Mouse (Mus musculus) erythroblast, adult 5-6 weeks (primary cell): Measurements from ENCODE around the gene Prpf38b. TPM values are rescaled to one million over a fixed set of nuclear protein-coding genes. Genes with fewer than 3 reads are reported as not detected.
"Not testable (repeated sequence)": the region's sequence is repeated elsewhere in the genome, so short reads cannot be mapped to it uniquely, and the experiment has no call there.

Experiments
- ATAC-seq: replicated peaks from 2 replicates; pipeline ENCODE4 v1.8.0; 2016; ENCODE audit warnings: moderate number of reproducible peaks, mild to moderate bottlenecking, moderate TSS enrichment, inconsistent platforms; ENCODE audit not compliant: poor library complexity, low FRiP score, severe bottlenecking
- total RNA-seq, 2 experiments: library from RNA; stranded (forward) in 1 of 2; stranded (reverse) in 1 of 2; fragments of 150-400 nt in 1 of 2; fragments of 200-764, 138-1000 nt in 1 of 2; gene quantifications; 2 replicates each; pipeline versions ENCODE4 v1.2.3 to v1.2.4; 2015 to 2017; ENCODE audit warnings: low replicate concordance in 2 of 2

Prpf38b gene
- total RNA-seq, 2 experiments from 2014 or later = 52.3 to 134 TPM

DNA sequence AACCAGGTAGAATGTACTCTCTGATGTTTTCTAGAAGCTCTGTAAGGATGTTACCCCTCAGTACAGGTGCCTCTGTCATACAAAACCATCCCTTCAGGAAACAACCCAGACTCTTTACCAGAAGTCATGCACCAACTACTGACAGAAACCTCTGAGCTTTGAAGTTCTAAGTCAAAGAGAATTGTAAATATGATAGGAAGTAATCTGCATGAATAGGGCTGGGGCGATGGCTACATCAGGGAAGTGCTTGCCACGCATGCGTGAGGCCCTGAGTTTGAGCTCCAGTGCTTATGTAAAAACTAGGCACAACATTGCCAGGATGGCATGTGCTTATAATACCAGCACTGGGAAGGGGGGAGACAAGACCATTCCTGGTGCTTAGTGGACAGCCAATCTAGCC, 45.9 kb downstream of the Prpf38b start:
- no peak for ATAC-seq

DNA sequence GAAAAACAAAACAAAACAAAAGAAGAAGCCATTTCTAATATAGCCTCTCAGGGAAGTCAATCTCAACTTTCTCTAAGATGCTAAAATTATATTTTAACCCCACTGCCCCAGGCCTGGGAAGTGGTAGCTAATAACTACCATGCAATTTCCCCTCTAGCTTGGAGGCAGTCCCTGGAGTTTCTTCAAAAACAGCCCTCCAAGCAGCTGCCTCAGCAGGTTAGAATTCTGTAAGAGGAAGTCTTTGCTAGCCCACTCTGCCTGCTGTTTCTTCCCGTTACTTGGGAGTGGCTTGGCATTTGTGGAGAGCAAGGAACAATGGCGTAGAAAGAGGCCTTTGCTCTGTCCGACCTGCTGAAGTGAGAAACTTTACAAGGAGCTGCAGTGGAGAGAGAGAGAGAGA, 46.4 kb downstream of the Prpf38b start:
- ATAC-seq = no peak

DNA sequence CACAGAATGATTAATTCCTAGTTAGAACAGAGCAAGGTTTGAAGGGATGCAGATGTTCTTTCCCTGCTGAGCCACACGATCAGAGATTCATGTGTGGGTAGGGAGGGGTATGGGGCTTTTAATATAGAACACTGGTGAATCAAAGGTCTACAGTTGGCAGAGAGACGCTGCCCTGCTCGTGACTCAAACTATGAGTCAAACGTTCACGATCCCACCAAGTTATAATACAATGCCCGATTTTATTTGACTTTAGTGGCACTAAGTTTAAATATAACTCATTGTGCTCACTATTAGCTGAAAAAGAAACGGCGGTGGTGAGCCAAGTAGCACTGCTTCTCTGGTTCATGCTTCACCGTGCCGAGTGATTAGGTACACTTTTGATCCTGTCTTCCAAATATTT, 48.4 kb downstream of the Prpf38b start:
- no peak for ATAC-seq

DNA sequence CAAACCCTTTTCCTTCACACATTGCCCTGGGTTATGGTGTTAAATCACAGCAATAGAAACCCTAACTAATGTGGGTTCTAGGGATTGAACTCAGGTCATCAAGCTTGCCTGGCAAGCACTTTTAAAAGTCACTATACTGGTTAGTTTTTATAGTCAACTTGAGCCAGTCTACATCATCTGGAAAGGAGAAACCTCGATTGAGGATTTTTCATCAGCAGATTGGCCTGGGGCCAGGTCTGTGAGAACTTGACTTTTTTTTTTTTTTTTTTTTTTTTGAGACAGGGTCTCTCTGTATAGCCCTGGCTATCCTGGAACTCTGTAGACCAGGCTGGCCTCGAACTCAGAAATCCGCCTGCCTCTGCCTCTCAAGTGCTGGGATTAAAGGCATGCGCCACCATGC, 49.2 kb downstream of the Prpf38b start:
- ATAC-seq = not testable (repeated sequence)

DNA sequence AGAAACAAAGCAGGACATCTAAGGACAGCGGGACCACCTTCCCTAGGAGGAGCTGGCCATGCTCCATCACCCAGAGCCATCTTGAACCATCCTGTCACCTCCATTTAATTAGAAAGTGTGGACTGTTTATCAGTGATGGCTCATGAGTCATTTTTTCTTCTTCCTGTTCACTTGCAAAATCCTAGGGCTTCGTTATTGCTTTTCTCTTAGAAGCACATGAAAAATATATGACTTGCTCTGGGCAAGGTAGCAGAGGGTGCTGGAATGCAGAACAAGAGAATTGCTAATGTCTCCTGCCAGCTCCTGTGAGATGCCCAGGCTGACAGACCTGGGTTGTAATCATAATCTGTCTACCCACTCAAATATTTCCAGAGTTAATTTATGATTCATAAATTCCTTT, 50.7 kb downstream of the Prpf38b start:
- no peak for ATAC-seq

DNA sequence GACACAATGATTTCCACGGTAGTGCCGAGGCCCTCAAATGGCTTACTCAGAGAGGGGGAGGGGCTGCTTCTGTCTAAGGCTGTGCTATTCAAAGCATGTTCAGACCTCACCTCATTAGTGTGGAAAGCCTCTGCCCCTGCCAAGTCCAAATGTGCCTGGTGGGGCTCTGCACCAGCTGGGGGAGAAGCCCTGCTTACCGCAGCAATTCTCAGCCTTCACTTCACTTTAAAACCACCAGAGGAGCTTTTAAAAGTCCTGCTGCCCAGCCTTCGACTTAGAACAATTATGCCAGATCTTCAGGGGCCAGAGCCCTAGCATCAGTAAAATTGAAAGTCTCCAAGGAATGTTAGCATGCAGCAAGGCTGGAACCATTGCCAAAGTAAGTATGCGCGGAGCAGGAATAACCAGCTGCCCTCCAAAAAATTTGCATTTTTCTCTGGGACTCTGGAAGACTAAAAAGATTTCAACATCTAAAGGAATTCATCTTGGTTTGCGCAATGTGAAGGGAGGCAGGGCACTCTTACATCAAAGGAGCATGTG, 53.2 kb downstream of the Prpf38b start:
- no peak for ATAC-seq

DNA sequence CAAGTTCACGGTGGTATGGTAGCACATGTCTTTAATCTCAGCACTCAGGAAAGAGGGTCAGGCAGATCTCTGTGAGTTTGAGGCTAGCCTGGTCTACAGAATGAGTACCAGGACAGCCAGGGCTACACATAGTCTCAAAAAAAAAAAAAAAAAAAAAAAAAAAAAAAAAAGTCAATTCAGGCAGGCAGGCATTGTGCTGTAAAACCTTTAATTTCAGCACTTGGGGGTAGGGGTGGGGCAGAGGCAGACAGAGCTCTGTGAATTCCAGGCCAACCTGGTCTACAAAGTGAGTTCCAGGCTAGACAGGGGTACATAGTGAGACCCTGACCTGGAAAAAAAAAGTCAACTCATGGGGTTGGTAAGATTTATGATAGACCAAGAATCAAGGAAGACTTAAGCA, 53.8 kb downstream of the Prpf38b start:
- no peak for ATAC-seq

DNA sequence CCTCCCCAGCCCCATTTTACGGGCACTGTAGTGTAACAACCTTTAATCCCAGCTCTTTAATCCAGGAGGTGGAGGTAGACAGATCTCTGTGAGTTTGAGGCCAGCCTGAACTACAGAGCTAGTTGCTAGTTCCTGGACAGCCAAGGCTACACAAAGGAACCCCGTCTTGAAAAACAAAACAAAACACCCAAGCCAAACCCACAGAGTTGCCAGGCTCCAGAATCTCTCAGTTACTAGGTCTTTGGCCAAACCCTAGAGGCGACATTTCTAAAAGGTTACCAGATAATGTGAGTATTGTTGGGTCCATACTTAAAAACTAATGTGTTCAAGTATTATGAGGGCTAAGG, 54.4 kb downstream of the Prpf38b start:
- no peak for ATAC-seq

- no peak for ATAC-seq
Measured at GRCm38 (mm10) chr3:108856386-108857123, 55.0 kb downstream of the Prpf38b start.

GRCm38 (mm10) chr3:108855864-108856263, 55.7 kb downstream of the Prpf38b start:
- ATAC-seq = no peak

GRCm38 (mm10) chr3:108855371-108855770, 56.2 kb downstream of the Prpf38b start:
- no peak for ATAC-seq

DNA sequence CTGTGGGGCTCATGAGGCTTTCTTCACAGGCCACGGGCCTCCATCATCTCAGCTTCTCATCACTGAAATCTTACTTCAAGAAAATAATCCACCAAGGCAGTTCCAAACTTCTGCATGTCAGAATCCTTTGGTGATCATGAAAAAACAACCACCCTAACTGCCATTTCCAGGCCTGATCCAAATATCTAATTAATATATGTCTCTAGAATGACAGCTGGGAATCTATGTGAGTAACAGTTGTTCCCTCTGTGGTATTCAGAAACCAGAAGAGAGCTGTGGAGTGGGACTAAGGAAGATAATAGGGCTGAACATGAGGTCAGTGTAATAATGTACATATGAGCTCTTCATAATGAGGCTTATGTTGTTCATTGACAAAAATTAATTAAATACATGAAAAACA, 58.3 kb downstream of the Prpf38b start:
- ATAC-seq = no peak

Other genes with a start within 250 kb of the Prpf38b start
- gene Gpsm2, start 189.4 kb downstream of the Prpf38b start, total RNA-seq (2015; ENCODE audit: low replicate concordance) = 8.2 and 25.0 TPM in 2 replicates
- gene Gpsm2, start 189.4 kb downstream of the Prpf38b start, total RNA-seq (2017; ENCODE audit: low replicate concordance) = 47.5 and 64.2 TPM in 2 replicates
- gene Aknad1, start 172.1 kb downstream of the Prpf38b start, total RNA-seq (2015; ENCODE audit: low replicate concordance) = 1.3 and 6.3 TPM in 2 replicates
- 1.6 and 8.6 TPM in 2 replicates for gene Aknad1, start 172.1 kb downstream of the Prpf38b start, total RNA-seq (2017; ENCODE audit: low replicate concordance)
- gene Stxbp3, start 71.2 kb downstream of the Prpf38b start, total RNA-seq (2015; ENCODE audit: low replicate concordance) = 15.8 and 25.7 TPM in 2 replicates
- 16.0 and 21.0 TPM in 2 replicates for gene Stxbp3, start 71.2 kb downstream of the Prpf38b start, total RNA-seq (2017; ENCODE audit: low replicate concordance)
- gene Fndc7, start 21.7 kb downstream of the Prpf38b start, total RNA-seq (2015; ENCODE audit: low replicate concordance) = not detected in 2 replicates
- gene Fndc7, start 21.7 kb downstream of the Prpf38b start, total RNA-seq (2017; ENCODE audit: low replicate concordance) = 0.14 and 1.4 TPM in 2 replicates
- gene Henmt1, start 28.1 kb upstream of the Prpf38b start, total RNA-seq (2015; ENCODE audit: low replicate concordance) = not detected in 2 replicates
- gene Henmt1, start 28.1 kb upstream of the Prpf38b start, total RNA-seq (2017; ENCODE audit: low replicate concordance) = not detected in 2 replicates
- gene Gm9857, start 28.7 kb upstream of the Prpf38b start, total RNA-seq (2015; ENCODE audit: low replicate concordance) = not detected in 2 replicates
- not detected in 2 replicates for gene Gm9857, start 28.7 kb upstream of the Prpf38b start, total RNA-seq (2017; ENCODE audit: low replicate concordance)
- gene Fam102b, start 115.9 kb upstream of the Prpf38b start, total RNA-seq (2015; ENCODE audit: low replicate concordance) = 6.3 and 10.2 TPM in 2 replicates
- 6.3 and 6.5 TPM in 2 replicates for gene Fam102b, start 115.9 kb upstream of the Prpf38b start, total RNA-seq (2017; ENCODE audit: low replicate concordance)
- gene Slc25a54, start 168.7 kb upstream of the Prpf38b start, total RNA-seq (2015; ENCODE audit: low replicate concordance) = not detected in 2 replicates
- gene Slc25a54, start 168.7 kb upstream of the Prpf38b start, total RNA-seq (2017; ENCODE audit: low replicate concordance) = not detected in 2 replicates
- 14.8 and 18.8 TPM in 2 replicates for gene Slc25a24, start 211.4 kb upstream of the Prpf38b start, total RNA-seq (2015; ENCODE audit: low replicate concordance)
- 25.9 and 28.1 TPM in 2 replicates for gene Slc25a24, start 211.4 kb upstream of the Prpf38b start, total RNA-seq (2017; ENCODE audit: low replicate concordance)